Mouse (Mus musculus) heart, adult 18-20 months (tissue): ENCODE results near the gene Sowahc. TPM values are rescaled to one million over a fixed set of nuclear protein-coding genes. Genes with fewer than 3 reads are reported as not detected.
A peak's percentile ranks its signal among the peaks of the same experiment; 100 is the strongest.

Experiments used
- DNase-seq, 2 experiments: peaks; one replicate each; pipeline ENCODE4 v3.0.0; 2021 to 2022; ENCODE audit warnings: mixed read lengths in 1 of 2
- long read RNA-seq, 2 experiments: library from polyadenylated mRNA; stranded (forward); transcript quantifications; one replicate each; pipeline ENCODE4 v2.0.0; 2021
- total RNA-seq, 2 experiments: library from RNA; stranded (reverse); gene quantifications; 2 replicates each; pipeline ENCODE4 v1.2.3; 2021

Gene Sowahc
- 1 to 10 TPM; 1.3 to 2.7 TPM for total RNA-seq
- long read RNA-seq, experiment 1, full-length matches to known transcripts = 1 of 1 reads
- long read RNA-seq, experiment 1, partial matches to known transcripts = 0 of 1 reads
- long read RNA-seq, experiment 1, other reads (novel, unspliced or antisense) = 0 of 1 reads
- long read RNA-seq, experiment 2 = 0 reads

DNA sequence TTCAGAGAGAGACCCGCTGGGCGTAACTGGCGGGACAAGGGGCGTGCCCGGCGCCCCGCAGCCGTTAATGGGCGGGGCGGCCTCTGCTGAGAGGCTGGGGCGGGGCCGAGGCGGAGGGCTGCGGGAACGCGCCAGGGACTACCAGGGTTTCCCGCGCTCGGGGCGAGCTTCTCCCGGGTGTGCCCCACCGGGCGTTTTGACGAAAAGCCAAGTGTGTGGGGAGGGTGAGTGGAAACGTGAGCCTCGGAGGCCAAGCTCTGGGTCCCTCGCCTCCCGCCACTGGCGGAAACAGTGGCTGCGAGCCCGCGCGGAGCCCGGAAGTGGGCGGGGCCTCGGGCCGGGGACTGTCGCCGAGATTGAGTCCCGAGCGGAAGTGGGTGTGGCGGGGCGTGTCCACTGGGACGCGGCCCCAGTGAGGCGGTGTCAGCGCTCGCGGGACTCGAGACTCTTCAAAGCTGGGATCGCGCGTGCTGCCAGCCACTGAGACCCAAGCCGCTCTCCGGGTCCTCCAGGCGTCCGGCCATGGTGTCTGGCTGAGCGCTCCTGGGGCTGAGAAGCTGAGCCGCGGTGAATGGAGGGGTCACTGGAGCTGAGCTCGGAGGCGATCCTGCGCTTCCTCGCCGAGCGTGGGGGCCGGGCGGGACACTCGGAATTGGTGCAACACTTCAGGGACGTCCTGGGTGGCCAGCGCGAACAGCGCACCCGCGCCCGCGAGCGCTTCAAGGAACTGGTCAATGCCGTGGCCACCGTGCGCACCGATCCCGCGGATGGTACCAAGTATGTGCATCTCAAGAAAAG lies at the start of gene Sowahc, which contains the start of gene Sept10:
Sowahc (plus strand) TSS at position 481 of the 798 bp plus-strand sequence.
Sept10 (minus strand) TSS at position 375 of the 798 bp plus-strand sequence.
- DNase-seq = peak; percentile 98 to 99

DNA sequence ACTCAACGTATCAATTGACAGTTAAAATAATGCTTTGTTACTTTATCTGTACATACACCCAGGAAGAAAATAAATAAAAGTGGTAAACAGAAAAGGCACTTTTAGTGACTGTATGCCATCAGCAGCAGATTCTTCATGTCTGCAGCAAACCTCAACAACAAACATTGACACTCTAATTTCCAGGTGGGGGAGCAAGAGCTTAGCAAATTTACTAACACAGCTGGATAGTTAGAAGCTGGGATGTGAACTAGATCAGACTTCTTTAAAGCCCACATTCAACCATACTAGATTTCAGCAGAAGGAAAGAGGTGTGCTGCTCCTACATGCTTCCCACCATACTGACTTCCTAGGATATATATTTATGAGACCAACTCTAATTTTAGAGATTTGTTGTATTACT lies 49.2 kb upstream of the Sowahc start:
- DNase-seq = no peak

DNA sequence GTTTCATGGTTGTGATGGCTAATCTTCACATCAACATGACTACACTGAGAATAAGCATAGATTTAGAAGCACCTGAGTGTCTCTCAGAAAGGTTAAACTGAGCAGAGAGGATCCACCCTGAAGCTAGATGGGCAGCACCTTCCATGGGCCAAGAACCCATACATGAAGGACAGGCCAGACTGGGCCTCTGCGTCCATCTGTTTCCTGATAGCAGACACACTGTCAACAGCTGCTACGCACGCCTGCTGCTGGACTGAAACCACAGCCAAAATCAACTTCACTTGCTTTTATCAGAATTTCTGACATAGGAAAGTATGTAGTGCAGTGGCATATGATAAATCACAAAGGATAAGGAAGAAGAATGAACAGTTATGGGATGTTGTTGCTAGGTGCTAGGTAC lies 42.1 kb upstream of the Sowahc start:
- DNase-seq = no peak

DNA sequence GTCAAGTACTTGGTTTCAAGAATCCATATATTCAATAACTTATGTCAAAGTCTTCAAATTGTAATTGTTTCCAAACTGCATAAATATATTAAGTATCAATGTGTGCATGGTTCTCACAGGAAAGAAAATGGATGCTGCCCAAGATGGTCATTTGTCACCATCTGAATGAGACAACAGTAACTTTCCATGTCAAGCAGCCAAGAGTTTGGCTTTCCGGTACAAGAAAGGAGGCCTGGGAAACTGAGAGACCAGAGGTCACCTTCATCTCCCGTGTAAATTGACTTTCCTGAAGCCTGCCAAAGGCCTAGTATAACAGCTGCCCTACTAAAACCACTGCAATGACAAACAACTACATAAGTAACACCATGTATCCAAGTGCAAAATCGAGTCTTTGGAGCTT lies 39.4 kb upstream of the Sowahc start:
- DNase-seq = no peak

DNA sequence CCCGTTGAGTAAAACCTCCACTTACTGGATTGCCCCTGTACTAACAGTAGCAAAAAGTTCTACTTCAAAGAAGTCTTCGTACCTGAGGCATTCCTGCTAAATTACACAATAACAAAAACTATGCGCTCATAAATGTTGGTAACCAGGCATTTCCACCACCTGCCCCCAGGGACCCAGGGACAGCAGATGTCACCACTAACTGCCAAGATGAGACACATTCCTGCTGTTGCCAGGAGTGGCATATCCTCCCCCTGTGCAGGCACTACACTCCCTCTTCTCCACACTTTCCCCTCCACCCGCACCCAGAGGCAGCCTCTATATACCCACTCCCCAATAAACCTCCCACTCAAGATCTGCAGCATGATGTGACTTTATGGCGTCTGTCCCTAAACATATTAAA lies 26.9 kb upstream of the Sowahc start:
- DNase-seq = no peak

DNA sequence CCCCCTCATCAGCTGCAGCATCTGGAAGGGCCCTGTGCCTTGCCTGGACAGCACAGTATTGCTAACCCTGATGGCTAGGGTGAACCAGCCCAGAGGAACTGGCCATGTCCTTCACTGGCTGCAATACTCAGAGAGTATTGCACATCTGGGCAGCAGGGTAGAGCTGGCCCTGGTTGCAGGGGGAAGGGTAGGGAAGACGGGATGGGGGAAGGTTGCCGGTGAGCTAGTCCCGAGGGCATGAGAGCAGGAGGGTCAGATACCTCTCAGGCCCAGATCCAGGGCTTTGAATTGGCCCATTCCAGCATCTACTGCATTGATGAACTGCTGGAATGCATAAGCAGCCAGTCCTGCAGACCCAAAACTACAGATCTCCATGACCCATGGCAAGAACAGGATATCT lies 25.0 kb upstream of the Sowahc start:
- DNase-seq = peak in 1 of 2 experiments; percentile 4

DNA sequence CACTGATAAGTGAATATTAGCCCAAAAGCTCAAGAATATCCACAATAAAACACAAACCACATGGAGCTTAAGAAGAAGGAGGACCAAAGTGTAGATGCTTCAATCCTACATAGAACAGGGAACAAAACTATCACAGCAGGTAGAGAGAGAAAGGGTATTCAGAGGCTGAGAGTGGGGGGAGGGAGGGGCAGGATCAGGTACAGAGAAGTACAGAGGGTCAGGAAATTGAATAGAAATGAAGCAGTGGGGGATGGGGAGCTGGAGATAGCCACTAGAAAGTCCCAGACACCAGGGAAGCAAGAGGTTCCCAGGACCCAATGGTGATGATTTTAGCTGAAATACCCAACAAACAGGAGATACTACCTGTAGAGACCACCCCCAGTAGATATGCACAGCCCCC lies 21.7 kb upstream of the Sowahc start:
- no peak for DNase-seq

DNA sequence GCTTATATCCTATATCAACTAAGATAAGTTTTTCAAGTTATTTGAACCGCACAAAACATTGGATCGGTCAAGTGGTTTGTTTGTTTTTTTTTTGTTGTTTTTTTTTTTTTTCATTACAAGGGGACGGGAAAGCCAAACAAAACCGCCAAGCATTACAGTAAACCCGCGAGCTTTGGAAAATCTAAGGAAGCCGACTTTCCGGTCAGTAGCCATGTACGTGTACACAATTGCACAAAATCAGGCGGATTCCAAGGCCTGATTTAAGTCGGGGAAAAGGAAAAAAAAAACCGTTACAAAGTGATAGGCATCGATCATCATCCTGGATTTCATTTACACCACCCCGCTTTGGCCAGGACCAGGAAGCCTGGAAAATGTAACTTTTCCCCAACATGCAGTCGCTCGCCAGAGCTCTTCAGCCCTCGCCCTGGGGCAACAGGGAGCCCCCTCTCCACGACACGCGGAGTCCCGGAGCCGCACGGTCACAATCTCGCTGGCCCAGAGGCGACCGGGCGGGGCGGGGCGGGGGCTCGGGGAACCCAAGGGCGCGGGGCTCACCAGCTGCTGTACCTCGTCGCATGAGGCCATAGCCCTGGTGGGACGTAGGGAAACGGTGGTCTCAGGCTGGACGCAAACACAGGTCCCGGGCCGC lies 805 bp upstream of the Sowahc start:
- DNase-seq = no peak

DNA sequence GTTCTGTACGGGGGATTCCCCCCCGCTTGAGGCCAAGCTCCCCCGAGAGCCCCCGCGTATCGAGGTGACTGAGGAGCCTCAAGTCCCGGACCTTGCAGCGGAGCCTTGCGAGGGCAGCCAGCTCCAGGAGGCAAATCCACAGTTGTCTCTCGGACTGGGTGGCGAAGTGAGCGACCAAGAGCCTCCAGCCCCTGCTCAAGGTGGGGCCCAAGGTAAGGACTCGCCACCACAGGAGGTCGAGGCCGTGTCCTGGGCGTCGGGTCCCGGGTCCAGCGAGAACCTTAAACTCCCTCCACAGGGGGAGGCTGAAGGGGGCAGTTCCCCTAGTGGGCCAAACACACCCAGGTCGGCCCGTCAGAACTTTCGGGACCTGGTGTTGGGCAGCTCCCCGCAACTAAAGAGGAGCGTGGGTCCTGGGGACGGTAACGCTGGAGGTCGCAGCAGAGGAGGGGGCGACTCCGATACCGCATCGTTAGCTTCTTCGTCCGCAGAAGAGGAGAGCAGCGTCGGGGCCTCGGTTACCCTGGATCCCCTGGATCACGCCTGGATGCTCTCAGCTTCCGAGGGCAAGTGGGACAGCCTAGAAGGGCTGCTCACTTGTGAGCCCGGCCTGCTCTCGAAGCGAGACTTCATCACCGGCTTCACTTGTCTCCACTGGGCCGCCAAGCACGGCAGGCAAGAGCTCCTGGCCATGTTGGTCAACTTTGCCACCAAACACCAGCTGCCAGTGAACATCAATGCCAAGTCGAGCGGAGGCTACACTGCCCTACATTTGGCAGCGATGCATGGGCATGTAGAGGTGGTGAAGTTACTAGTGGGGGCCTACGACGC lies 733 bp downstream of the Sowahc start:
- DNase-seq = peak; percentile 19 to 48

DNA sequence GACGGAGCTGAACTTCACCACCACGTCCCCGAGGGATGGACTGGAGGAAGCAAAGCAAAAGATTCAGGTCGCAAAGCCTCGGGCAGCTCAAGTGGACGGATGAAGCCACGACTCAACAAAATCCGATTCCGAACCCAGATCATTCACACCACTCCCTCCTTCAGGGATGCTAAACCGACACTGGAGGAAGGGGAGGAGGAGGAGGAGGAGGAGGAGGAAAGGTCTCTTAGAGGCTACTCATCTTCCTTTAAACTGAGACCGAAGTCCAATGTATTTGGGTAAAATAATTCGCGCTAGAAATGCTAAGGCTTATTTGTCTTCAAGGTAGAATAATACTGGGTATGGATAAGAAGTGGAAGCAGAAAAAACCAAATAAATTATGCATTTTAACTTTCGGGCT lies 1.5 kb downstream of the Sowahc start:
- no peak for DNase-seq

DNA sequence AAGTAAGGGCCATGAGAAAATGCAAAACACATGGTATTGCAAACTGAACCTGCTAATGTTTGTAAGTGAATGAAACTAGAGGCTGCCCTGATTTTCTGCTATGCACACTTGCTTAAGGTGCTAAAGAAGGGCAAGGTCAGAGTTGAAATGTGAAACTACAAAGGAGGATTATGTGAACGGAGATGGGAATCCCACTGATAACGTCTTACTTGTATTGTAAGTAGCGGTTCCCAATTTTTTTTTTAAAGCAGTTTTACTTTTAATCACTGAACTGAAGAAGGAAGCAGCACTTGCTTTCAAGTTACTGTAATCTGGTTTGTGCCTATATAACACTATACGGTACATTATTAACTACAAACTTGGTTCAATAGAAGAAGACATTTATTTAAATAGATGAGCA lies 2.1 kb downstream of the Sowahc start:
- DNase-seq = no peak

DNA sequence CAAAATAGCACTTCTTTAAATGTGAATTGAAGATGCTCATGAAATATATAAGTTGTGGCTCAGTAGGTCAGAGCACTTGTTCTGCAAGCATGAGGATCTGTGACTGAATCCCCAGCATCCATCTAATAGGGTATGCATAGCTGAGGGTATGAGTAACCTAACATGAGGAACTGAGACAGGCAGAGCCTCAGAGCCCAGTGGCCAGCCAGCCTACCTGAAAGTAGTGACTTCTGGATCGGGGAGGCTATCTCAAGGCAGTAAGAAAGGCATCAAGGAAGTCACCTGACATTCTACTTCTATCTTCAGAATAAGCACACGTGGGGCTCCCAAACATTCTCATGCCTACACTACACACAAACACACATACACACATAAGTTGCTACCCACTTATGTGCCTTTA lies 3.4 kb downstream of the Sowahc start:
- no peak for DNase-seq

DNA sequence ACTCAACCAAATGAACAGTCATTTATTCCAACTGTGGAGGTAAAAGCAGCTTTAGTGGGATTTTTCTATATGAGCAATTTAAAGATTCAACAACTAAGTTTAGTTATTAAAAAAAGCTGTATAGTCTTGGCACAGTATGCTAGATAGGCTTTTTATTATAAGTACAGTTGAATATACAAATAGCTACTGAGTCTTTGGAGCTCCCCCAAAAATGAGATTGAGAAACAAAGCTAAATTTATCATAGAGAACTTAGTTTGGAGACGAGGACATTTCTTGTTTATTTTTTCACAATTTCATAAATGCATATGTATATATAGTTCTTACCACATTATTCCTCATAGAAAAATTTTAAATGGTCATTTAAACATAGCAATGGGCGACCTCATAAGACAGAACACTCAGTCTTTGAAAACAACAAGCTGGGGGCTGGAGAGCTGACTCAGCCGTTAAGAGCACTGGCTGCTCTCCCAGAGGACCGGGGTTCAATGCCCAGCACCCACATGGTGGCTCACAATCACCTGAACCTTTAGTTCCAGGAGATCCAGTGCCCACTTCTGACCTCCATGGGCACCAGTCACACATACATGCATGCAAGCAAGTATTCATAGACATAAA lies 7.6 kb downstream of the Sowahc start:
- DNase-seq = no peak

DNA sequence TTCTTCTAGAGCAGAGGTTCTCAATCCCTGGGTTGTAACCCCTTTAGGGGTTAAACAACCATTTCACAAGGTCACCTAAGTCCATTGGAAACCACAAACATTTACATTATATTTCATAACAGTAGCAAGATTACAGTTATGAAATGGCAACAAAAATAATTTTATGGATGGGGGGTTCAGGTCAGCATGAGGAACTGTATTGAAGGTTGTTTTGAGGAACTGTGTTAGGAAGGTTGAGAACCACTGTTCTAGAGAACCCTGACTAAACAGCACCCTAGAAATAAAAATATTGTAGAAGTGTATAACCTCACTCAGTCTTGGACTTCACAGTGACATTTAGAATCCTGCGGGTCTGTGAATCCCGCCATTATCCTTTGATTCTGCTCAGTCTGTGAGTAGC lies 13.5 kb downstream of the Sowahc start:
- DNase-seq = no peak

DNA sequence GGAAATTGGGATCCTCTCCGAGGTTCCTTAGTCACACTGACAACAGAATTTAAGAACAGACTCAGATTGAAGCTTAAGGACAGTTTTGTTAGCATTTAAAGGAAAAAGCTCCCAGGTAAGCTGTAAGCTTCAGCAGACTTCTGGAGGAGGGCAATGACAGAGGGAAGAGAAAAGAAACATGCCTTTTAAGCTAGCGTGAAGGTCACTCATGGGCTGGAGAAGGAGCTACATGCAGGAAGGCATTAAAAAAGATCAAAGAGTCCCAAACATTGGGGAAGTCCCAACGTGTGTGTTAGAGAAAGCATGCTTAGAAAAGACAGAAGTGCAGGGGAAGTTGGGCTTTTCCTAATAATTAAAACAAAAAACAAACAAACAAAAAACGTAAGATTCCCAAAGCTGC lies 14.1 kb downstream of the Sowahc start:
- DNase-seq = no peak

DNA sequence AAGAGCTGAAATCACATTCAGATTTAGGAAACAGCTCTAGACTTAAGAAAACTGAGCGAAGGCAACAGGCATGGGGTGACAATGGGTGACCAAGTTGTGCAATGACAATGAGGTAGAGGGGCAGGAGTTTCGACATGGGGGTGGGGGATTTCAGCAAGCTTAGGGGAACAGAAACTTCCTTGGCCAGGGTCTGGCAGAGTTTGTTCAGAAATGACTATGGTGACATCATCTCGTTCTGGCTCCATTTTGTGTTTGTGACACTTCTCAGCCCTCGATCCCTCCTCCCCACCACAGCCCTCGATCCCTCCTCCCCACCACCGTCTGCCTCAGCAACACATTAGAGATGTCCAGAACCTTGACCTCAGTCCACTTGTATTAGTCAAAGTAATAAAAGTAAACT lies 14.7 kb downstream of the Sowahc start:
- peak in 1 of 2 experiments; percentile 28 for DNase-seq

DNA sequence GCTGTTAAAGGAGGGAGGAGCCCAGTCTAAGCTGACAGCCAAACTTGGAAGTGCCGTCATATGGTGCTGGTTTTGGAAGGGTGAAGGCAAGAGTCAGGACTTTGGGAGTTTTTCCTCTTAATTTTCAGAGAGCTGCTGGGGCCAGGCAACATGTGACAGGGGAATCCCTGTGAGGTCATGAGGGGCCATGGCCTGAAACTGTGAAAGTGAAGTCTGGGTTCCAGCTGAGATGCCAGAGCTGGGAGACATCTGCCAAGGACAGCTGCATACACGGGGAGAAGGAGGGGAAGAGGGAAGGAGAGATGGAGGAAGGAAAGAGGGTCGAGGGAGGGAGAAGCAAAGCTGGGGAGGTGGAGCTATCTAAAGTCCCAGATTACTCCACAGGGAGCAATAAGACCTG lies 16.0 kb downstream of the Sowahc start:
- DNase-seq = no peak

DNA sequence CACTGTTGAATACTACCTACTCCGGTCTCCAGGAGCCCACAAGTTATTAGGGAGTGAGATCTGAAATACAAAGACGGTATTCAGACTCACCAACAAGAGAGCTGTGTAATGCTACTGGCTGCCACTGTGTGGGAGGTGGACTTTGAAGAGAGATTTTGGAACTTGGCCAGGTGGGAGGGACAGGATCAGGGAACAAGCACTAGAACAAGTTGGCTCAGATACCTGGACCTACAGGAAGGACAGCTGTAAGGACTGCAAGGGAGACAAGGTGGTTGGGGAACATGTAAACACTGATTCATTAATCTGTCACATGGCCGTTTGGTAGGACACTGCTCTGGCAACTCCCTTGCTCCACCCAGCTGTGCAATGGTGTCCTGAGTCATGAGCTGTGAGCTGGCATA lies 19.4 kb downstream of the Sowahc start:
- DNase-seq = peak; percentile 20 to 29

DNA sequence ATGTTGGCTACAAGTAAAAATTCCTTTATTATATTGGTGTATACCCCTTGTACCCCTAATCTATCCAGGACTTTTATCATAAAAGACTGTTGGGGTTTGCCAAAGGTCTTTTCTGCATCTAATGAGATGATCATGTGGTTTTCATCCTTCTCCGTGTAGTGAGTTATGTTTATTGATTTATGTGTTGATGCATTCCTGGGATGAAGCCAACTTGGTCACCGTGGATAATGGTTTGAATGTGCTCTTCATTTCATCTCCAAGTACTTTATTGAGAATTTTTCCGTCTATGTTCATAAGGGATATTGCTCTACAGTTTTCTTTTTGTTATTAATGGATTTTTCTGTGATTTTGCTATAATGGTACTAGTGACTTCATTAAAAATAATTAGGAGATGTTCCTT lies 27.8 kb downstream of the Sowahc start:
- no peak for DNase-seq

DNA sequence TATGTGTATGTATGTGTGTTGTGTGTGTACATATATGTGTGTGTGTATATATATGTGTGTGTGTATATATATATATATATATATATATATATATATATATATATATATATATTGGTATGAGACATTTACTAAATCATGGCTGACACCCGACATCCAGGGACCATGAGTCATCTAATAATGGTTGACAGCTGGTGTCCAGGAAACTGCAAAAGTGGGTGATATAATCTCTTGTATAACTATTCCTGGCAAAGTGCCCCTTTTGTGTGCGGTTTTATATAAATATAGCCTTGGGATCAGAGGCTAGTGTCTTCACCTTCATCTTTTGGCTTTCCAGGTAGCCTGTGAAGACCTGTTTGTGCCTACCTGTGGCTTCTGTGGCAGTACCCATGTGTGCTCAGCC lies 28.9 kb downstream of the Sowahc start:
- no peak for DNase-seq

DNA sequence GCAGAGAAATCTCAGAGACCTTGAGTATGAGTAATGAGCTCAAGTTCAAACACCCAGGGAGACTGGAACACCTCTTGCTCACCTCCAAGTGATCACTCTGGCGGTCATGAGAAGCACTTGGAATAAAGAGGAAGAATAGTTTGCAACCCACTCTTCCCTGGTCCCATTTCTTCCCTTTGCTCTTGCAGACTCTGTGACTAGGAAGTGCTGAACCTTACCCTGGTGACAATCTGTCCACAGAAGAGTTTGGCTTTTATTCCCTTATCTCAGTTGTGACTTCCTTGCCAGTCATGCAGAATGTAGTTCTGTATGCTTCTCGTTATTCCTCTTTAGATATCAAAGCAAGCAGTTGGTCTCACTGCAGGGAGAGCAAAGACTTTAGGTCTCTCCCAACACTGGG lies 30.2 kb downstream of the Sowahc start:
- no peak for DNase-seq

DNA sequence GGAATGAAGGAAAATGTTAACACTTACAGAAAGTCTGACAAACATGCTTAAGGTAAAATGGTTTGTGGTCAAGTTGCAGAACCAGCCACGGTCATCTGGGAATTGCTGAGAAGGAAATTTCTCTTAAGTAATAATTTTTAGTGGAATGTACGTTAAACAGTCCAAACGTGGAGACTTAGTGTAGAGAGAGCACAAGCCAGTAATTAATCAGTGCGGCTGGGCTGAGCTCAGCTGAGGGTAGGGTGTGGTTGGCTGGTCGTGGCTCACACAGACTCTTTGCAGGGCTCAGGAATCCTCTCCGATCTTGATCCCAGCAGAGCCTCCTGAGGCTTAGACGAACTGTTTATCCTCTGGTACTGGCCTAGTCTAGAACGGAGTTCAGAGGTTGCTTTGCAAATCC lies 30.6 kb downstream of the Sowahc start:
- no peak for DNase-seq
